Mouse (Mus musculus) cerebellum, adult 9-10 months (tissue): ENCODE results near the gene Dbndd2.
A peak's percentile ranks its signal among the peaks of the same experiment; 100 is the strongest.

ENCODE experiments used
- DNase-seq: peaks from one replicate; pipeline ENCODE4 v3.0.0; 2022

Dbndd2 gene

GRCm38 (mm10) chr2:164454846-164455245 lies 31.1 kb upstream of the Dbndd2 start:
- no peak for DNase-seq

GRCm38 (mm10) chr2:164455421-164456190 lies 30.3 kb upstream of the Dbndd2 start:
- no peak for DNase-seq

- DNase-seq = no peak
Observed at GRCm38 (mm10) chr2:164456413-164456812, 29.5 kb upstream of the Dbndd2 start.

GRCm38 (mm10) chr2:164456864-164457300 lies 29.0 kb upstream of the Dbndd2 start, which contains the start of gene Sys1:
Sys1 (plus strand) TSS chr2:164456964.
- DNase-seq = no peak

- no peak for DNase-seq
Observed at GRCm38 (mm10) chr2:164457942-164458341, 28.0 kb upstream of the Dbndd2 start.

- no peak for DNase-seq
Observed at GRCm38 (mm10) chr2:164458535-164458934, 27.4 kb upstream of the Dbndd2 start.

GRCm38 (mm10) chr2:164460745-164461551 lies 25.0 kb upstream of the Dbndd2 start, which contains the start of gene Gm20458:
Gm20458 (plus strand) TSS chr2:164460967.
- peak; percentile 98 for DNase-seq

- DNase-seq = no peak
Observed at GRCm38 (mm10) chr2:164465161-164465560, 20.7 kb upstream of the Dbndd2 start.

- no peak for DNase-seq
Observed at GRCm38 (mm10) chr2:164466787-164467186, 19.1 kb upstream of the Dbndd2 start.

GRCm38 (mm10) chr2:164470254-164470653 lies 15.7 kb upstream of the Dbndd2 start:
- DNase-seq = peak; percentile 64

GRCm38 (mm10) chr2:164473624-164474023 lies 12.3 kb upstream of the Dbndd2 start, which contains the start of gene Trp53tg5:
Trp53tg5 (minus strand) TSS chr2:164473724.
- no peak for DNase-seq

GRCm38 (mm10) chr2:164486258-164487114 lies 580 bp downstream of the Dbndd2 start:
- peak; percentile 71 for DNase-seq

- no peak for DNase-seq
Observed at GRCm38 (mm10) chr2:164487115-164487527, 1.2 kb downstream of the Dbndd2 start.

GRCm38 (mm10) chr2:164487812-164488211 lies 1.9 kb downstream of the Dbndd2 start:
- peak; percentile 78 for DNase-seq

- DNase-seq = no peak
Observed at GRCm38 (mm10) chr2:164494126-164494525, 8.2 kb downstream of the Dbndd2 start.

GRCm38 (mm10) chr2:164496331-164496730 lies 10.4 kb downstream of the Dbndd2 start:
- no peak for DNase-seq

- DNase-seq = peak; percentile 86
Observed at GRCm38 (mm10) chr2:164496847-164497690, 11.2 kb downstream of the Dbndd2 start, which contains the start of gene Pigt. Pigt (plus strand) TSS chr2:164497520.

- no peak for DNase-seq
Observed at GRCm38 (mm10) chr2:164497691-164498268, 11.9 kb downstream of the Dbndd2 start.

- DNase-seq = no peak
Observed at GRCm38 (mm10) chr2:164499317-164499716, 13.4 kb downstream of the Dbndd2 start.

GRCm38 (mm10) chr2:164500511-164500910 lies 14.6 kb downstream of the Dbndd2 start:
- no peak for DNase-seq

GRCm38 (mm10) chr2:164504919-164505318 lies 19.0 kb downstream of the Dbndd2 start:
- no peak for DNase-seq
